Mouse (Mus musculus) CH12.LX (cell line): ENCODE results near the gene 2310009B15Rik. TPM values are rescaled to one million over a fixed set of nuclear protein-coding genes. Genes with fewer than 3 reads are reported as not detected.

Source experiments
- DNase-seq: peaks from one replicate; pipeline ENCODE4 v3.0.0-alpha.2; 2013; ENCODE audit errors: extremely low read depth
- H3K27ac ChIP-seq: 2 replicates; pipeline ENCODE4 v1.5.1; 2012; ENCODE audit warnings: low read depth, mild to moderate bottlenecking, control low read depth, moderate library complexity; ENCODE audit not compliant: insufficient read depth
- H3K27me3 ChIP-seq: replicated peaks from 2 replicates; pipeline ENCODE3; 2012; ENCODE audit warnings: inconsistent platforms
- H3K36me3 ChIP-seq, 2 experiments: replicated peaks in 1 of 2; 2 replicates each; pipeline versions ENCODE3 to v1.6.1; 2012; ENCODE audit warnings: inconsistent platforms in 1 of 2, low read length in 1 of 2, mild to moderate bottlenecking in 1 of 2, mixed read lengths in 1 of 2, moderate library complexity in 1 of 2; ENCODE audit not compliant: control insufficient read depth in 1 of 2, insufficient read depth in 1 of 2
- H3K4me1 ChIP-seq, 2 experiments: 2 replicates each; pipeline ENCODE4 v1.6.1; 2012; ENCODE audit warnings: inconsistent platforms in 1 of 2, moderate library complexity in 1 of 2; ENCODE audit not compliant: insufficient read depth in 2 of 2, control insufficient read depth in 1 of 2
- H3K4me2 ChIP-seq: 2 replicates; pipeline ENCODE4 v1.6.1; 2012; ENCODE audit warnings: low read depth, mild to moderate bottlenecking, control low read depth; ENCODE audit not compliant: poor library complexity, insufficient read depth, severe bottlenecking
- H3K4me3 ChIP-seq, 3 experiments: fragments of 150-350 bp in 1 of 3; sonication (generic) in 1 of 3; replicated peaks in 1 of 3; 2 replicates each; pipeline versions ENCODE3 to v1.5.1; 2011 to 2012; ENCODE audit warnings: low read depth in 2 of 3, low read length in 2 of 3, mild to moderate bottlenecking in 2 of 3, moderate library complexity in 2 of 3, control low read depth in 1 of 3, improper control_type of control experiment in 1 of 3, inconsistent platforms in 1 of 3, mixed read lengths in 1 of 3; ENCODE audit not compliant: poor library complexity in 1 of 3
- H3K79me2 ChIP-seq: replicated peaks from 2 replicates; pipeline ENCODE4 v1.6.1; 2012; ENCODE audit warnings: mild to moderate bottlenecking, moderate library complexity; ENCODE audit not compliant: control insufficient read depth, poor library complexity, insufficient read depth, severe bottlenecking; ENCODE audit errors: extremely low read depth
- H3K9ac ChIP-seq: 2 replicates; pipeline ENCODE4 v1.6.1; 2012; ENCODE audit warnings: low read depth, mild to moderate bottlenecking, control low read depth, moderate library complexity; ENCODE audit not compliant: insufficient read depth
- H3K9me3 ChIP-seq: replicated peaks from 2 replicates; pipeline ENCODE3; 2012; ENCODE audit warnings: low read length, inconsistent platforms, mixed read lengths
- ELF1 ChIP-seq: IDR thresholded peaks from 2 replicates; pipeline ENCODE4 v1.6.1; 2014; ENCODE audit warnings: low read depth, mild to moderate bottlenecking, inconsistent platforms, low read length, improper control_type of control experiment
- EP300 ChIP-seq: IDR thresholded peaks from 2 replicates; pipeline ENCODE4 v1.6.1; 2011; ENCODE audit warnings: low read length, improper control_type of control experiment
- GABPA ChIP-seq: IDR thresholded peaks from 2 replicates; pipeline ENCODE4 v1.6.1; 2012; ENCODE audit warnings: low read depth, low read length, improper control_type of control experiment, inconsistent platforms; ENCODE audit not compliant: insufficient replicate concordance
- IRF4 ChIP-seq: IDR thresholded peaks from 2 replicates; pipeline ENCODE4 v1.6.1; 2014; ENCODE audit warnings: low read depth, mild to moderate bottlenecking, inconsistent platforms, low read length, improper control_type of control experiment
- JUND ChIP-seq: conservative IDR thresholded peaks from 2 replicates; pipeline ENCODE4 v1.6.1; 2011; ENCODE audit warnings: low read depth, low read length, improper control_type of control experiment
- MAFK ChIP-seq: IDR thresholded peaks from 2 replicates; pipeline ENCODE4 v1.6.1; 2011; ENCODE audit warnings: low read length, improper control_type of control experiment; ENCODE audit not compliant: insufficient replicate concordance
- MAX ChIP-seq: IDR thresholded peaks from 2 replicates; pipeline ENCODE4 v1.6.1; 2011; ENCODE audit warnings: low read length, improper control_type of control experiment
- MEF2A ChIP-seq: IDR thresholded peaks from 2 replicates; pipeline ENCODE4 v1.6.1; 2014; ENCODE audit warnings: low read depth, mild to moderate bottlenecking, inconsistent platforms, low read length, improper control_type of control experiment, borderline replicate concordance
- NRF1 ChIP-seq: IDR thresholded peaks from 2 replicates; pipeline ENCODE4 v1.6.1; 2014; ENCODE audit warnings: low read depth, mild to moderate bottlenecking, inconsistent platforms, low read length, improper control_type of control experiment, moderate library complexity
- PAX5 ChIP-seq: IDR thresholded peaks from 2 replicates; pipeline ENCODE4 v1.6.1; 2012; ENCODE audit warnings: low read length, inconsistent platforms, mixed read lengths
- RAD21 ChIP-seq: IDR thresholded peaks from 2 replicates; pipeline ENCODE4 v1.6.1; 2011; ENCODE audit warnings: low read depth, mild to moderate bottlenecking, low read length, improper control_type of control experiment, moderate library complexity
- RCOR1 ChIP-seq: conservative IDR thresholded peaks from 2 replicates; pipeline ENCODE4 v1.6.1; 2012; ENCODE audit warnings: low read depth, mild to moderate bottlenecking, inconsistent platforms, low read length, improper control_type of control experiment
- SMC3 ChIP-seq: IDR thresholded peaks from 2 replicates; pipeline ENCODE4 v1.6.1; 2011; ENCODE audit warnings: low read depth, low read length, improper control_type of control experiment
- TBP ChIP-seq: conservative IDR thresholded peaks from 2 replicates; pipeline ENCODE4 v1.6.1; 2011; ENCODE audit warnings: low read depth, low read length, improper control_type of control experiment
- TCF12 ChIP-seq: IDR thresholded peaks from 2 replicates; pipeline ENCODE4 v1.6.1; 2014; ENCODE audit warnings: low read depth, mild to moderate bottlenecking, inconsistent platforms, low read length, improper control_type of control experiment
- ZKSCAN1 ChIP-seq: IDR thresholded peaks from 2 replicates; pipeline ENCODE4 v1.6.1; 2012; ENCODE audit warnings: low read depth, inconsistent platforms, low read length, improper control_type of control experiment, borderline replicate concordance
- dilution Hi-C: fragments of 300-500 bp; cut with MboI; formaldehyde crosslinking; loops from 2 replicates; pipeline ENCODE4 v1.14.3; 2020; ENCODE audit warnings: low sequenced_read_pairs; ENCODE audit not compliant: extremely low pct_unique_long_range_greater_than_20kb, extremely low pct_ligation_motif_present
- in situ Hi-C: fragments of 300-500 bp; cut with MboI; formaldehyde crosslinking; loops from 3 replicates; pipeline ENCODE4 v1.14.3; 2019; ENCODE audit warnings: low sequenced_read_pairs, low pct_ligation_motif_present, low pct_unique_long_range_greater_than_20kb, mixed read lengths
- polyA plus RNA-seq: library from polyadenylated mRNA; unstranded; fragments of >175 nt; gene quantifications from 2 replicates; pipeline ENCODE4 v1.2.1, GENCODE M21; 2012; ENCODE audit warnings: low read depth; ENCODE audit not compliant: insufficient read length
- total RNA-seq, 2 experiments: library from RNA; depleted of rRNA; stranded (reverse); fragments of 300-350 nt in 1 of 2; fragments of >200 nt in 1 of 2; gene quantifications; 2 replicates each; pipeline ENCODE4 v1.2.3; 2012 to 2014

2310009B15Rik gene
- total and polyA plus RNA-seq, 3 experiments = 17.2 to 39.8 (median 20.0) TPM

DNA sequence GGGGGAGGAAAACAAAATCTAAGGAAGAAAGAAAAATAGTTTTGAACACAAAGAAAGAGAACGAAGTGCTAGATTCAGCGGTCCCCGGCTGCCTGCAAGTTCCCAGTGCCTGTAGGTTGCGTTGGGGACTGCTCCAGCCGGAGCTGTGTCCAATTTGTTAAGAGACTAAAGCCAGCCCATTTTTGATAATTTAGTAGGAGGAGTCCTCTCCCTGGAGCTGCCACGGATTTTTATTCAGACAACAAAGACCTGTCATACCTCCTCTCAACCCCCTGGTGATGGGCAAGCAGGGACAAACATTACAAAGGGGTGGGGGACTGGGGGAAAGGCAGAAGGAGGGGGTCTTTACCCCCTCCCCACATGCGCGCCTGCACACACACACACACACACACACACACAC is 14.3 kb downstream of the 2310009B15Rik start:
- Histone ChIP-seq H3K79me2 (no peaks in the 10 kb centered on the region), H3K27ac (no peak overlapping the region), H3K4me2 (no peak overlapping the region), H3K27me3 (no peaks in the 10 kb centered on the region), H3K9me3 (no peaks in the 10 kb centered on the region), H3K9ac (no peak overlapping the region), H3K4me1 (no peaks in the 10 kb centered on the region; a peak in 1 of 4 replicates), H3K4me3 (no peak overlapping the region), H3K36me3 (no peaks in the 10 kb centered on the region)
- no peak for TF ChIP-seq RCOR1
- dilution Hi-C loops (no loop called here), in situ Hi-C loops (loop anchor here (25.0 kb wide), 2 partner anchors 245 to 320 kb away; no protein-coding TSS in a partner anchor)
- no peak for DNase-seq

- dilution Hi-C loops (no loop called here), in situ Hi-C loops (loop anchor here (25.0 kb wide), 2 partner anchors 246 to 321 kb away; no protein-coding TSS in a partner anchor)
- Histone ChIP-seq H3K9me3 (no peaks in the 10 kb centered on the region), H3K27me3 (no peaks in the 10 kb centered on the region), H3K36me3 (no peaks in the 10 kb centered on the region), H3K4me2 (no peak overlapping the region), H3K79me2 (no peaks in the 10 kb centered on the region), H3K9ac (no peak overlapping the region), H3K4me3 (no peak overlapping the region), H3K4me1 (peaks cover 3 to 5% of the 10 kb centered on the region in 2 experiments; a peak in 3 of 4 replicates), H3K27ac (no peak overlapping the region)
- TF ChIP-seq MEF2A (no peak), JUND (no peak), TBP (no peak), ELF1 (no peak), PAX5 (no peak), RAD21 (no peak), MAX (no peak), TCF12 (no peak), NRF1 (no peak), GABPA (no peak), MAFK (no peak), SMC3 (no peak), IRF4 (no peak), EP300 (no peak), ZKSCAN1 (no peak)
- no peak for DNase-seq
These were observed 15.2 kb downstream of the 2310009B15Rik start for GRCm38 (mm10) chr1:138841306-138842095.
